Mouse (Mus musculus): ENCODE data around the gene Olfr406. TPM values are rescaled to one million over a fixed set of nuclear protein-coding genes. Genes with fewer than 3 reads are reported as not detected.

Gene Olfr406
- not detected in 2 replicates for polyA plus RNA-seq (2015; fragmentation: Nextera tagmentation; extraction: Ambion mirVana)

- Histone ChIP-seq H3K27me3 (replicated peaks) (no peaks in the 10 kb centered on the region), H3K9ac (replicated peaks) (no peak within 1 kb of the TSS), H3K36me3 (no peaks in the 10 kb centered on the region), H3K4me3 (replicated peaks) (no peak within 1 kb of the TSS), H3K4me2 (no peak within 1 kb of the TSS), H3K4me1 (no peaks in the 10 kb centered on the region), H3K9me3 (replicated peaks) (peaks cover 7% of the 10 kb centered on the region; the same call in 1 of the 2 replicates), H3K27ac (replicated peaks) (no peak within 1 kb of the TSS)
- 59% methylated on average over 2 of the region's 2 CpGs for WGBS
- ATAC-seq (ENCODE audit: low FRiP score) = no peak
Observed at GRCm38 (mm10) chr11:74259508-74259907, at the start of gene Olfr406. Olfr406 (plus strand) TSS chr11:74259808.

GRCm38 (mm10) chr11:74211279-74211678 lies 48.3 kb upstream of the Olfr406 start, which contains the start of gene Olfr43:
Olfr43 (minus strand) TSS chr11:74211379.
- Histone ChIP-seq H3K27ac (replicated peaks) (no peak within 1 kb of the TSS), H3K4me3 (replicated peaks) (no peak within 1 kb of the TSS), H3K4me2 (no peak within 1 kb of the TSS), H3K9me3 (replicated peaks) (peaks cover 8% of the 10 kb centered on the region; the same call in 1 of the 2 replicates), H3K9ac (replicated peaks) (no peak within 1 kb of the TSS), H3K27me3 (replicated peaks) (no peaks in the 10 kb centered on the region), H3K36me3 (no peaks in the 10 kb centered on the region), H3K4me1 (no peaks in the 10 kb centered on the region)
- WGBS = 64% methylated on average over 1 of the region's 1 CpGs
- ATAC-seq (ENCODE audit: low FRiP score) = no peak

GRCm38 (mm10) chr11:74241201-74241600 lies 18.4 kb upstream of the Olfr406 start:
- Histone ChIP-seq H3K4me2 (no peak overlapping the region), H3K4me3 (replicated peaks) (no peak overlapping the region), H3K4me1 (no peaks in the 10 kb centered on the region), H3K27ac (replicated peaks) (no peak overlapping the region), H3K36me3 (no peaks in the 10 kb centered on the region), H3K9ac (replicated peaks) (no peak overlapping the region), H3K27me3 (replicated peaks) (no peaks in the 10 kb centered on the region), H3K9me3 (replicated peaks) (peaks cover 5% of the 10 kb centered on the region; the same call in 1 of the 2 replicates)
- WGBS = 90% methylated on average over 3 of the region's 3 CpGs
- ATAC-seq (ENCODE audit: low FRiP score) = no peak

- H3K4me2 ChIP-seq = no peak within 1 kb of the TSS
- no peak within 1 kb of the TSS for H3K9ac ChIP-seq (replicated peaks)
- no peaks in the 10 kb centered on the region for H3K9me3 ChIP-seq (replicated peaks)
- H3K36me3 ChIP-seq = no peaks in the 10 kb centered on the region
- H3K27ac ChIP-seq (replicated peaks) = no peak within 1 kb of the TSS
- H3K4me3 ChIP-seq (replicated peaks) = no peak within 1 kb of the TSS
- 65% methylated on average over 2 of the region's 2 CpGs for WGBS
- no peak for ATAC-seq (ENCODE audit: low FRiP score)
- no peaks in the 10 kb centered on the region for H3K4me1 ChIP-seq
- no peaks in the 10 kb centered on the region for H3K27me3 ChIP-seq (replicated peaks)
Observed at GRCm38 (mm10) chr11:74283436-74283835, 23.8 kb downstream of the Olfr406 start, which contains the start of gene Olfr59. Olfr59 (plus strand) TSS chr11:74283736.

GRCm38 (mm10) chr11:74287256-74287655 lies 27.6 kb downstream of the Olfr406 start:
- Histone ChIP-seq H3K27ac (replicated peaks) (no peak overlapping the region), H3K9ac (replicated peaks) (no peak overlapping the region), H3K27me3 (replicated peaks) (no peaks in the 10 kb centered on the region), H3K4me2 (no peak overlapping the region), H3K4me1 (no peaks in the 10 kb centered on the region), H3K4me3 (replicated peaks) (no peak overlapping the region), H3K9me3 (replicated peaks) (no peaks in the 10 kb centered on the region), H3K36me3 (no peaks in the 10 kb centered on the region)
- 84% methylated on average over 2 of the region's 2 CpGs for WGBS
- ATAC-seq (ENCODE audit: low FRiP score) = no peak

Other genes starting within 250 kb of the Olfr406 start
- gene Olfr139, start 203.3 kb upstream of the Olfr406 start, polyA plus RNA-seq (2015; fragmentation: Nextera tagmentation; extraction: Ambion mirVana) = not detected in 2 replicates
- gene Olfr399, start 203.2 kb upstream of the Olfr406 start, polyA plus RNA-seq (2015; fragmentation: Nextera tagmentation; extraction: Ambion mirVana) = not detected in 2 replicates
- not detected in 2 replicates for gene Zfp616, start 189.9 kb upstream of the Olfr406 start, polyA plus RNA-seq (2015; fragmentation: Nextera tagmentation; extraction: Ambion mirVana)
- gene Olfr401, start 146.1 kb upstream of the Olfr406 start, polyA plus RNA-seq (2015; fragmentation: Nextera tagmentation; extraction: Ambion mirVana) = not detected in 2 replicates
- gene Olfr402, start 106.3 kb upstream of the Olfr406 start, polyA plus RNA-seq (2015; fragmentation: Nextera tagmentation; extraction: Ambion mirVana) = not detected in 2 replicates
- gene Olfr403, start 73.6 kb upstream of the Olfr406 start, polyA plus RNA-seq (2015; fragmentation: Nextera tagmentation; extraction: Ambion mirVana) = not detected in 2 replicates
- not detected in 2 replicates for gene Olfr43, start 48.4 kb upstream of the Olfr406 start, polyA plus RNA-seq (2015; fragmentation: Nextera tagmentation; extraction: Ambion mirVana)
- not detected in 2 replicates for gene Olfr59, start 23.9 kb downstream of the Olfr406 start, polyA plus RNA-seq (2015; fragmentation: Nextera tagmentation; extraction: Ambion mirVana)
- not detected in 2 replicates for gene Olfr410, start 78.2 kb downstream of the Olfr406 start, polyA plus RNA-seq (2015; fragmentation: Nextera tagmentation; extraction: Ambion mirVana)
- not detected in 2 replicates for gene Olfr411, start 92.8 kb downstream of the Olfr406 start, polyA plus RNA-seq (2015; fragmentation: Nextera tagmentation; extraction: Ambion mirVana)
- gene Olfr412, start 102.3 kb downstream of the Olfr406 start, polyA plus RNA-seq (2015; fragmentation: Nextera tagmentation; extraction: Ambion mirVana) = not detected in 2 replicates